Mouse (Mus musculus): ENCODE measurements around the gene Mogat1. TPM values are rescaled to one million over a fixed set of nuclear protein-coding genes. Genes with fewer than 3 reads are reported as not detected.
"Not testable (repeated sequence)": the region's sequence is repeated elsewhere in the genome, so short reads cannot be mapped to it uniquely, and the experiment has no call there.

The Mogat1 gene
- total RNA-seq (2017): 1.6 TPM in 1 of 2 replicates, not detected in the other

DNA sequence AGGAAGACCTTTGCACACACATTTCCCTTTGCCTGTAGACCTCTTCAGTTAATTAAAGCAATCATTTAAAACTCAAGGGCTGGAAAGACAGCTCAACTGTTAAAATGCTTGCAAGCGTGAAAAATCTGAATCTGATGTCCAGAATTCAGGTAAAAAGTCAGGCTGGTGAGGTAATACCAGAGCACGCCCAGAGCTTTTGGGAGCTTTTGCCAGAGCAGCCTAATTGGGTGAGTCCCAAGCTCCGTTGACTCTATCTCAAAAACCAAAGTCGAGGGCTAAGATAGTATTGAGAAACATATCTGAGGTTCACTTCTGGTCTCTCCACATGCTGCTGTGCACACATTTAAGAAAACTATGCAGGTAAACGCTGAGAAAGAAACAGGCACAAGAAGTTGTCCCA is at the start of gene Mogat1:
Mogat1 (plus strand) TSS at position 130 of the 400 bp plus-strand sequence.
- no peak for ATAC-seq (ENCODE audit: extremely low read depth, insufficient number of reproducible peaks, low FRiP score, poor library complexity, severe bottlenecking)

DNA sequence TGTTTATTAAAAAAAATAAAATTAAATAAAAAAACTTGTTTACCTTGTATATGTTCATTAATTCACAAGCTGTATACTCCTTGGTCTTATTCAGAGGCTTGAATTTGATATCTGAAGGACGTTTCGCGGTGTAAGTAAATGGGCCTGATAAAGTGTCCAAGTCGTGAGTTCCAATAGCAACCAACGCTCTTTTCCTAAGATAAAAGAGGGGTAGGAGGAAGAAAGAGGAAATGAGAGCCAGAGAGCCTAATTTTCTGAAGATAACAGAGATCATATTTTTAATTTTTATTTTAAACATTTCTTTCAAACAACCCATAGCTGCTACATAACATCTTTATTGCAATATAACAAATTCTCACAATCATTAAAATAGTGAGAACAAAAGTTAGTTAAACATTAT is 38.4 kb upstream of the Mogat1 start:
- no peak for ATAC-seq (ENCODE audit: extremely low read depth, insufficient number of reproducible peaks, low FRiP score, poor library complexity, severe bottlenecking)

DNA sequence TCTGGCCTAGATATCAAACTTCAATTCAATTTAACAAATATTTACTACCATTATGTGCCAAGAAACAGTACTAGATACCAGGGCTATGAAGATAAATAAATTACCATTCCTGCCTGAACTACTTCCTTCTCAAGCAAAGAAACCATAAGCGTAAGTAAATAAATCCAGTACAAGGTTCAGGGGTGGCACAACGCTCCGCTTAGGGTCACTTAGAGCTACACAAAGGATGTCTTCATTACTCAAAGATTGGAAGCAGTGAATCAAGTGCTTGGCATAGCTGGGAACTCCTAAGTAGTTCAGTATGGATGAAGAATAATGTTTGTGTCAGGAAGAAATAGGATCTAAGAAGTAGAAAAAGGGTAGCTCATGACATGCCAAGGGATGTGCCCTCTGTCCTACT is 27.4 kb upstream of the Mogat1 start:
- ATAC-seq (ENCODE audit: extremely low read depth, insufficient number of reproducible peaks, low FRiP score, poor library complexity, severe bottlenecking): no peak

DNA sequence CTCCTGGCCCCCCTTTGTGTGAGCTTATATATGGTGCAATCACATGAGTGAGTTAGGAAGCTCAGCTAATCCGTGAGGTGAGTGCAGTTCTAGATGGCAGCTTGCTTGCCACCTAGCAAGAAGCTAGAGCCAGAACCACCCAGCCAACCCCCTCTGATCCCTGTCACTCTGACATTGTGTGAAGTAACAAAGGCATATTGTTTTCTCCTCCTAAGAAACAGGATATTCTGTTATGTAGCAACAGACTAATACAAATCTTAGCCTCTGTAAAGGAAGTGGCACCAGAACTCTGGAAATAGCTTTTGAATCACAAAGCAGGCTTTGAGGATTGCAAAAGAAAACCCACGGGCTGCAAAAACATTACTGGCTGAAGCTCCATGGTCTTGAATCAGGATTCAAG is 26.4 kb upstream of the Mogat1 start:
- no peak for ATAC-seq (ENCODE audit: extremely low read depth, insufficient number of reproducible peaks, low FRiP score, poor library complexity, severe bottlenecking)

DNA sequence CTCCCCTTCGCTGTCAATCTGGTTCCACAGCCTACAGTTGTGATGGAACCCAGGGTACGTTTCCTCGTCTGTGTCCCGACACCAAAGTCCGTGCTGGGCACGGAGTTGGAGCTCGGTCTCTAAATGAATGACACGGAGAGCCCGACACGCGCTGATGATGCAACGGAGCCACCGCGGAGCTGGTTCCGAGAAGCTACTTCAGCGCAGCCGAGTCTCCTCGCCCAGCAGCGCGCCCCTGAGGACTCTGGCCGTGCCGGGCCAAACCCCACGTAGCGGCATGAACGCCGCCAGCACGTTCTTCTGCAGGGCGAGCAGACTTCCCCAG is 22.4 kb upstream of the Mogat1 start:
- ATAC-seq (ENCODE audit: extremely low read depth, insufficient number of reproducible peaks, low FRiP score, poor library complexity, severe bottlenecking): no peak

DNA sequence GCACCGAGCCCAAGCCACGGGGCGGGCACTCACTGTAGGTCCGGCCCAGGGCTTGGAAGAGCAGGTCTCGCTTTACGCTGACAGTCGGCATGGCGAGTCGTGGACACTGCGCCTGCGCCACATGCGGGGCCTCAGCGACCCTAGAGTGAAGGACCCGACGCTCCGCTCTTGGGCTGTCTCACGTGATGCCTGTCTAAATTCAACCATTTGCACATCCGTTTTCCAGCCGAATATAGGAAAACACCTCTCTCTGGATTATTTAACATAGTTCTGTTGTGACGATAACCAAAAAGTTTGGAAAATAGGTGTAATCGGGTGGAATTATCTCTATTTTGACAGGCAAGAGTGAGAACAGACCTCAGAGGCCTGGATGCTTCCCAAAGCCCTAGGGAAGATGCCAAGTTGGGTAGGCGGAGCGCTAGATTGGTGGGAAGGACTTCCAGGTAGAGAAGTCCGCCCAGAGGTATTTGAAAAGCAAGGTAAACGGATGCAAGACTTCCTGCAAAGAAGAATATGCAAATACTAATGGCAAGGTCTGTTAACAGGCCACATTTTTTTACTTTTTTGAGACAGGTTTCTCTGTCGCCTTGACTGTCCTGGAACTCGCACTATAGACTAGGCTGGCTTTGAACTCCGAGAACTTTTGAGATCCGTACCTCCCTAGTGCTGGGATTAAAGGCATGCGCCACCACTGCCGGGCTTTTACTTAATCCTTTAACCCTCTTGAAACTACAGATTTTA is 21.9 kb upstream of the Mogat1 start, which contains the start of gene Farsb:
Farsb (minus strand) TSS at position 146 of the 741 bp plus-strand sequence.
- ATAC-seq (ENCODE audit: extremely low read depth, insufficient number of reproducible peaks, low FRiP score, poor library complexity, severe bottlenecking): peak; percentile 85

DNA sequence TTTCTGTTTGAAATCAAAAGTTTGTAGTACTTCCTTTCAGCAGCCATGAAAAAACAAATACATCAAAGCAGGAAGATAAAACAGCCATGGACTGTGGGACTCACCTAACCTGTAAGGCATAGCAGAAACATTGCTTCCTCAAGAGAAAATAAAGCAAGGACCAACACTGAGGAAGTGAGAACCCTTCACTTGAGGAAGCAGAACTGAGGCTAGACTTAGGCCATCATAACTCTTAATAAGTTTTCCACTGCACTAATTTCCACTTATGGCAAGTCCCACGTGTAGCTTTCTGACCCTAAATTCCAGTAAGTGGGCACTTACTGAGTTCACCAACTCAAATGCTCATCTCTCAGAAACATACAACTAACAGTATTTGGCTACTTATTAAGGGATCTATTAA is 20.6 kb upstream of the Mogat1 start:
- ATAC-seq (ENCODE audit: extremely low read depth, insufficient number of reproducible peaks, low FRiP score, poor library complexity, severe bottlenecking): peak; percentile 18; the same call in 1 of the 2 replicates

DNA sequence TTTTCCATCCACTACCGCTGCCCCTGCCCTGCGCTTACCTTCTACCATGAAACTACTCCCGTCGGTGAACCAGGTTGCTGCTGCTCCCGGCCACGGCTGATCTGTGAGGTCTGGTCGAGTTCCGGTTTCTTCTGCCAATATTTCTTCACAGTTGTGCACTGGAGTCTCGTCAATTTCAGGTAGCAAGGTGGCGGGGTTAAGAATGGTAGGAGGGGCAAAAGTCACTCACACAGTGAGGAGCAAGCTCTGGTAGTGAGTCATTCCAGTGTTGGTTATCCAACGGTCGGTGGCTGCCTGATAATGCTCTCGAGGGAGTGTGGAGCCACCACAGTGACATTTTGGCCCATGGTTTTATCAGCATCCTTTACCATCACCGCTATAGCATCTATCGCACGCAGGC is 9.8 kb upstream of the Mogat1 start:
- no peak for ATAC-seq (ENCODE audit: extremely low read depth, insufficient number of reproducible peaks, low FRiP score, poor library complexity, severe bottlenecking)

DNA sequence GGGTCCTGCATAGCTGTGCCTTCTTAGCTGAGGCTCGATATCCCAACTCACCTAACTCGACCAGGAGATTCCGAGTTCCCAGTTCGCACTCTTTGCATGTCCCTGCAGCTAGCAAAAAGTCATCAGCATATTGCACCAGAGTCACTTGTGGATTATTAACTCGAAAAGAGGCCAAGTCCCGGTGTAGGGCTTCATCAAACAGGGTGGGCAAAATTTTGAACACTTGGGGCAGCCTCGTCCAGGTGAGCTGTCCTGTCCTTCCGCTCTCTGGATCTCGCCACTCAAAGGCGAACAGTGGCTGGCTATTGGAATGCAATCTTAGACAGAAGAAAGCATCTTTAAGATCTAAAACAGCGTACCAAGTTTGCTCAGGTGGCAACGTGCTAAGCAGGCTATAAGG is 8.9 kb upstream of the Mogat1 start:
- ATAC-seq (ENCODE audit: extremely low read depth, insufficient number of reproducible peaks, low FRiP score, poor library complexity, severe bottlenecking): not testable (repeated sequence)

DNA sequence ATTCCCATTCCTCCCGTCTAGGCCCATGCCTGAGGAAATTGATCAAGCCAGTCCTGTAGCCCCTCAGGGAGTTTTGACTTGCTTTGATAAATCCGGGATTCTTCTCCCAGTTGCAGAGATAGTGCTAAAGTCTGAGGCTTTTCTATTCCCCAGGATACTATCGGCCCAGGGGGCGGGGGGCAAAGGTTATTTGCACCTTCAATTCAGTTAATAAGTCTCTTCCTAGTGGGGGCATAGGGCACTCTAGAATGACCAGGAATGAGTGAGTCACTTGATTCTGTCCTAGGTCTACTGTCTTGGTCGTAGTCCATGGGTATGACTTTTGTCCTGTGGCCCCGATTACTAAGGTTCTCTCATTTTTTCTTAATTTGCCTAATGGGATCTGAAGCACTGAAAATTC is 8.3 kb upstream of the Mogat1 start:
- ATAC-seq (ENCODE audit: extremely low read depth, insufficient number of reproducible peaks, low FRiP score, poor library complexity, severe bottlenecking): no peak

DNA sequence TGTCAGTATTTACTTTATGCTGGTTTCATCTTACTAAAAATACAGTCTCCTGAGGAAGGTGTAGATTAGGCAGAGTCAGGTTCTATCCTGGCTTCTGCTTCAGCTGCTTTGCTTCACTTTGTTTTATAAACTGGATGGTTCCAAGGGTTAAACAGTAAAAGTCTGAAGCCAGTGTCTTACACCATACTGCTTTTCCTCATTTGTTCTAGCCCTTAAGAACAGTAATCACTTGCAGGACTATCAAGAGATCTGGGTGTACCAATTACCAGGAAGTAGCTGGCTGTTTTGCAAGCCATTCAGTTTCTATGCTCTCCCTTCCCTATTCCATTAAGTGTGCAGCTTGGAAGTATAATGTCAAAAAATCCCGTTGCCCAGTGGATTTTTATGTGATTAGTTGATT is 3.7 kb upstream of the Mogat1 start:
- ATAC-seq (ENCODE audit: extremely low read depth, insufficient number of reproducible peaks, low FRiP score, poor library complexity, severe bottlenecking): no peak

DNA sequence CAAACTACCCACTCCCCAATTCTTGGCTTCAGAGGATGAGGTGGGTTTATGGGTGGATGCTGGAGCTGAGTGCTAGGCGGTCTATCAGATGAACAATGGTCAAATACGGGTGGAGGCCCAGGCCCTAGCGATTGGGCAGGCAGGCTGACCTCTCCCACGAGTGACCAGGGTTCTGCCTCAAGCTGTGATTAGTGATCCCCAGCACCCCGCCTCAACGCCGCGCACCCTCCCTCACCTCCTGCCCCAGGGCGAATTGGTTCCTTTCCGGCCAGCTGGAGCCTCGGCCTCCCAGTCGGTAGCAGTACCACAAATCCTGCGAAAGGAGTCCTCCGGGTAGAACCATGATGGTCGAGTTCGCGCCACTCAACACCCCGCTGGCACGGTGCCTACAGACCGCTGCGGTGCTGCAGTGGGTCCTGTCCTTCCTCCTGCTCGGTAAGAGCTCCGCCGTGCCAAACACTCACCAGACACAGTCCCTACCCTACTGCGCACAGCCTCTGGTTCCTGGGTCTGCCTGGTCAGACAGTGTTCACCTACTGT is 900 bp downstream of the Mogat1 start, which contains the start of gene BC035947:
BC035947 (minus strand) TSS at position 538 of the 540 bp plus-strand sequence.
- no peak for ATAC-seq (ENCODE audit: extremely low read depth, insufficient number of reproducible peaks, low FRiP score, poor library complexity, severe bottlenecking)

DNA sequence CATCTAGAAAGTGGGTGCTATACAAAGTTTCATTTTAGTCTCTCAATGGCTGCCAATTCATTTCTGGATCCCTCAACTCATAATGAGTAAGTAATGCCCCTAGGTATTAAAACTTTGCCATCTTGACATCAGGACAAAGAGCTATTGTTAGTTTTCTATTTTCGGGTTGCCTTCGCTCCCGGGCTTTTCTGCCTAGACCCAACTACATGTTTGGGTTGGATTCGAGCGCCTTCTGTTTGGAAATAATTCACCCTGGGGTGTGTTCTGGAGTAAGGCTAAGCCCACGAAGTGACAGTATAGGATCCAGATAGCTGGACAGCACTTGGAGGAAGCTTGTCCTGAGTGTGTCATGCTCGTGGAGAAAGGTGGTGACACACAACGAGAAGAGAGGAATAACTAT is 2.0 kb downstream of the Mogat1 start:
- no peak for ATAC-seq (ENCODE audit: extremely low read depth, insufficient number of reproducible peaks, low FRiP score, poor library complexity, severe bottlenecking)

DNA sequence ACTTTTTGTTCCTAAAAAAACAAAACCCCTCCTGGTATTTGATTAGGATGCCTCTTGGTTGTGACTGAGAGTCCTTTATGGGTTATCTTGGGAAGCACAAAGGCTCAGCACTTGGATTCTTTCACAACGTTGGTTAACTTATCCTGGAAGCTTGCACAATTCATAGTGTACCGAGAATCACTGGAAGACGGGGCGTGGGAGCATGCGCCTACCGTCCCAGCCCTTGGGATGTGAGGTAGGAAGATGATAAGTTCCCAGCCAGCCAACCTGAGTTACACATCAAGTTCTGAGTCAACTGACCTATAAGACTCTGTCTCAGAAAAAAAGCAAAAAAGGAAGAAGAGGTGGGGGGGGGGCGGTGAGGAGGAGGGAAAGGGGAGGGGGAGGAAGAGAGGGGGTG is 8.1 kb downstream of the Mogat1 start:
- no peak for ATAC-seq (ENCODE audit: extremely low read depth, insufficient number of reproducible peaks, low FRiP score, poor library complexity, severe bottlenecking)

DNA sequence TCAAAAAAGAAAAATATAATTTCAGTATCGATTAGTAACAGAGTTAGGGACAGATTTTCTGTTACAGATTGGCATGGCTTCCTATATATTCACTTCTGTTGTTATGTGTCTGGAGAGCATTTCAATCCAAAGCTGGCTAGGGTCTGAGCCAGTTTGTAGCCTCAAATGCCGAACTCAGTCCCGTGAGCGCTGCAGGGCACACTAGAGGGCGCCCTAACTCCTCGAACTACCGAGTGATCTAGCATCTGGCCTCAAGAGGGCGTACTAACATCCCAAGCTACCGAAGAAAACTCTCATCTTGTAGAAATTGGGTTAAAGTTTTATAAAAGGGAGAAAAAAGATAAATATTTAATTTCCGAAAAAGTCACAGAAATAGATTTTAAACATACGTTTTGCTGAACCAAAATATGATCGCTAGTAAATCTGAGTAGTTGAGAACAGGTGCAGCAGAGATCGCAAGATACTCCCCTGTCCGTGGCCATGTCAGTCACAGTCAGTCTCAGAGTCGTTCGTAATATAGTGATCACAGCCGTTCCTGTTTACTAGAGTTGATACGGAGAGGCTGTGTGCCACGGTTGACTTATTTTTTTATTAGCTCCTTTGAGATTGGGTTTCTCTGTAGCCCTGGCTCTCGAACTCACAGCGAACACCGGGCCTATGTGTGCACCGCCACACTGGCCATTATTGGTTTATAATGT is 14.5 kb downstream of the Mogat1 start:
- peak; percentile 66; the same call in 1 of the 2 replicates for ATAC-seq (ENCODE audit: extremely low read depth, insufficient number of reproducible peaks, low FRiP score, poor library complexity, severe bottlenecking)

DNA sequence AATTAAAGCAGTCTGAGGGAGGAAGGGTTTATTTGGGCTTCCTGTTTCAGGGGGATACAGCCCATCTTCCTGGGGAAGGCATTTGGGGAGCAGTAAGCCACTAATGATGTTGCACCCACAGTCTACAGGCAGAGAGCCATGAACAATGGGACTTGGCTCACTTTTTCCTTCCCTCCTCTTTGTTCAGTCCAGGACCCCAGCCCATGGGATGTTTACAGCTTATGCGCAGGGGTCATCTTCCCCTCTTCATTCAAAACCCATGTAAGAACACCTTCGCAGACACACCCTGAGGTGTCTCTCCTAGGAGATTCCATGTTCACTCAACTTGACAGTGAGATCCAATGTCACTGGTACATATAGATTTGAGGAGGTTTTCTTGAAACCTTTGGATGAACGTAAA is 17.6 kb downstream of the Mogat1 start:
- ATAC-seq (ENCODE audit: extremely low read depth, insufficient number of reproducible peaks, low FRiP score, poor library complexity, severe bottlenecking): no peak

DNA sequence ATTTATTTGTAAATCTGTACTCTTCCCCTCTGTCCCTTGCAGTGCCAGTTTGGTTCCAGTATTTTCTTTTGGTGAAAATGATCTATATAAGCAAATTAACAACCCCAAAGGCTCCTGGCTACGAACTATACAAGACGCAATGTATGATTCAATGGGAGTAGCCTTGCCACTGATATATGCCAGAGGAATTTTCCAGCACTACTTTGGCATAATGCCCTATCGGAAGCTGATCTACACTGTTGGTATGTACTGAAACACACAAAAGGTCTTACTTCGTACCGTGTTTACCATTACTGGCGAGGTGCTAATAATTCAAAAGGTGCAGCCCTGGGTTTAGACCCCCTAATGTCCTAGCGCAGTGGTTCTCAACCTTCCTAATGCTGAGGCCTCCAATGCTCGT is 18.2 kb downstream of the Mogat1 start:
- no peak for ATAC-seq (ENCODE audit: extremely low read depth, insufficient number of reproducible peaks, low FRiP score, poor library complexity, severe bottlenecking)

DNA sequence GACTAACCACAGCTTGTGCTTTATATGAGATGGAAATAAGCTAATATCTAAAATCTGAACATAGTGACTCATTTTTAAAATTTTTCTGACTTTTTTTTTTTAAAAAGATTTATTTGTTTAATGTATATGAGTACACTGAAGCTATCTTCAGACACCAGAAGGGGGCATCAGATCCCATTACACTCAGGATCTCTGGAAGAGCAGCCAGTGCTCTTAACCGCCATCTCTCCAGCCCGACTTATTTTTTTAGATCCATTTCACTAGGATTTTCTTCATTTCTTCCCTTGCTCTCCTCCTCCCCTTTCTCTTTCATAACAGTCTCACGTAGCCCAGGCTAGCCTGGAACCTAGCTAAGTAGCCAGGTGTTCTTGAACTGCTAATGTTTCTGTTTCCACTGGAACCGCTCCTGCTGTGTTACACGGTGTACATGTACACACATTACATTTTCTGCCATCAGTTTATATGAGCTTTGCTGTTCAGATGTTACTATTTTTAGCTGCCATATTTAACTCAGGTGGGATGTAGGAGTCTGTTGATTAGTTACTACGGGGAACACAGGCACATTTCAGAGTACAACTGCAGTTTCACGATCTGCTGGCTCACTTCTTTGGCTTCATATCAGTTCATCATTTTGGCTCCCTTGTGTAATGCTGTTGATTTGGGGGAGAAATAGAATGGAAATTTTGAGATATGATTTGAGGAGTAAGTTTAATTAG is 19.9 kb downstream of the Mogat1 start:
- ATAC-seq (ENCODE audit: extremely low read depth, insufficient number of reproducible peaks, low FRiP score, poor library complexity, severe bottlenecking): no peak

DNA sequence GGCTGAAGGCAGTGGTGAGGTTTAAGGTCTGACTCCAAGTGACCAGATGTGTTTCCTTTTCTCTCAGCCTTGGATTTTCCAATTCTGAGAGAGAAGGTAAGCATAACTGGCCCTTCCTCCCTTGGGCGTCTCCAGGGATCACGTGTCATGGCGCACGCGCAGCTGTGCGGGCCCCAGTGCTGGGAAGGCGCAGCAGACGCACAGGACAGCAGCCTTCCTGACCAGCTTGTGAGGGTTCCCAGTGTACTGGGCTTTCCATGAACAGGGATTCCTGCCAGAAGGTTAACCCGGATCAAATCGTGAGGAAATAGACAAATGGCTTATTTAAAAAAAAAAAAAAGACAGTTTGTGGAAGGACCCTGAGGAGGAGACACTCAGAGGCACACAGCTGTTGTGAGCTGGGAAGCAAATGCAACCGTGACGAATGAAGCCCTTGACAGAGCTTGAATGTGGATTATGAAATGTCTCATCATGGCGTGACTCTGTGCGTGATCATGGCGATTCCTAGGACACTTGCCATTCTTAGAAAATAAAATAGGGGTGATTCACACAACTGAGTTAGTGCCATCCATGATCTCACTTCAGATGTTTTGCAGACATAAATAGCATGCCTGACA is 21.5 kb downstream of the Mogat1 start:
- no peak for ATAC-seq (ENCODE audit: extremely low read depth, insufficient number of reproducible peaks, low FRiP score, poor library complexity, severe bottlenecking)

Data from neutrophil, adult 5-6 weeks (primary cell).